Mouse (Mus musculus): ENCODE data around the gene Crispld2. TPM values are rescaled to one million over a fixed set of nuclear protein-coding genes. Genes with fewer than 3 reads are reported as not detected.

Crispld2 gene
- polyA plus RNA-seq, 1 experiment from 2014 or later: 9.2 TPM

- no peak overlapping the region for H3K27ac ChIP-seq (ENCODE audit: low read depth, low read length)
- no peak overlapping the region for H3K4me2 ChIP-seq (replicated peaks; ENCODE audit: low read depth)
- no peaks in the 10 kb centered on the region for H3K27me3 ChIP-seq (replicated peaks; ENCODE audit: control insufficient read depth, insufficient read depth, low read length)
- WGBS: 62% methylated on average over 3 of the region's 3 CpGs
- no peaks in the 10 kb centered on the region for H3K36me3 ChIP-seq (ENCODE audit: control insufficient read depth, insufficient read depth)
- H3K9ac ChIP-seq (ENCODE audit: low read depth, low read length): no peak overlapping the region
- ATAC-seq: no peak
- TF ChIP-seq CTCF (IDR thresholded peaks at IDR 0.05; ENCODE audit: low read depth): no peak
- no peaks in the 10 kb centered on the region for H3K9me3 ChIP-seq (ENCODE audit: control insufficient read depth)
- H3K4me3 ChIP-seq (ENCODE audit: low read depth, low read length): no peak overlapping the region
- H3K4me1 ChIP-seq (replicated peaks; ENCODE audit: control insufficient read depth, insufficient read depth, low read length): no peaks in the 10 kb centered on the region
Measured at GRCm38 (mm10) chr8:120063326-120063725, 71.1 kb downstream of the Crispld2 start.

- ATAC-seq: no peak
- no peaks in the 10 kb centered on the region for H3K27me3 ChIP-seq (replicated peaks; ENCODE audit: control insufficient read depth, insufficient read depth, low read length)
- H3K4me1 ChIP-seq (replicated peaks; ENCODE audit: control insufficient read depth, insufficient read depth, low read length): no peaks in the 10 kb centered on the region
- no peak overlapping the region for H3K4me3 ChIP-seq (ENCODE audit: low read depth, low read length)
- WGBS: 91% methylated on average over 8 of the region's 8 CpGs
- no peaks in the 10 kb centered on the region for H3K36me3 ChIP-seq (ENCODE audit: control insufficient read depth, insufficient read depth)
- H3K27ac ChIP-seq (ENCODE audit: low read depth, low read length): no peak overlapping the region
- no peak overlapping the region for H3K4me2 ChIP-seq (replicated peaks; ENCODE audit: low read depth)
- H3K9ac ChIP-seq (ENCODE audit: low read depth, low read length): no peak overlapping the region
- H3K9me3 ChIP-seq (ENCODE audit: control insufficient read depth): no peaks in the 10 kb centered on the region
- no peak for TF ChIP-seq CTCF (IDR thresholded peaks at IDR 0.05; ENCODE audit: low read depth)
Measured at GRCm38 (mm10) chr8:120065611-120066010, 73.4 kb downstream of the Crispld2 start.

- Histone ChIP-seq H3K9me3 (ENCODE audit: control insufficient read depth) (no peaks in the 10 kb centered on the region), H3K4me3 (ENCODE audit: low read depth, low read length) (no peak overlapping the region), H3K9ac (ENCODE audit: low read depth, low read length) (no peak overlapping the region), H3K4me2 (replicated peaks; ENCODE audit: low read depth) (no peak overlapping the region), H3K27me3 (replicated peaks; ENCODE audit: control insufficient read depth, insufficient read depth, low read length) (no peaks in the 10 kb centered on the region), H3K36me3 (ENCODE audit: control insufficient read depth, insufficient read depth) (no peaks in the 10 kb centered on the region), H3K27ac (ENCODE audit: low read depth, low read length) (no peak overlapping the region), H3K4me1 (replicated peaks; ENCODE audit: control insufficient read depth, insufficient read depth, low read length) (no peaks in the 10 kb centered on the region)
- WGBS: 78% methylated on average over 4 of the region's 4 CpGs
- no peak for ATAC-seq
- TF ChIP-seq CTCF (IDR thresholded peaks at IDR 0.05; ENCODE audit: low read depth): no peak
Measured at GRCm38 (mm10) chr8:120066226-120066625, 74.0 kb downstream of the Crispld2 start.

- 59% methylated on average over 19 of the region's 19 CpGs for WGBS
- no peak overlapping the region for H3K4me3 ChIP-seq (ENCODE audit: low read depth, low read length)
- no peaks in the 10 kb centered on the region for H3K9me3 ChIP-seq (ENCODE audit: control insufficient read depth)
- no peaks in the 10 kb centered on the region for H3K36me3 ChIP-seq (ENCODE audit: control insufficient read depth, insufficient read depth)
- H3K4me1 ChIP-seq (replicated peaks; ENCODE audit: control insufficient read depth, insufficient read depth, low read length): no peaks in the 10 kb centered on the region
- no peak for ATAC-seq
- TF ChIP-seq CTCF (IDR thresholded peaks at IDR 0.05; ENCODE audit: low read depth): no peak
- H3K9ac ChIP-seq (ENCODE audit: low read depth, low read length): no peak overlapping the region
- no peaks in the 10 kb centered on the region for H3K27me3 ChIP-seq (replicated peaks; ENCODE audit: control insufficient read depth, insufficient read depth, low read length)
- no peak overlapping the region for H3K4me2 ChIP-seq (replicated peaks; ENCODE audit: low read depth)
- H3K27ac ChIP-seq (ENCODE audit: low read depth, low read length): no peak overlapping the region
Measured at GRCm38 (mm10) chr8:120067936-120068668, 75.9 kb downstream of the Crispld2 start.

- Histone ChIP-seq H3K4me2 (replicated peaks; ENCODE audit: low read depth) (no peak overlapping the region), H3K27ac (ENCODE audit: low read depth, low read length) (no peak overlapping the region), H3K27me3 (replicated peaks; ENCODE audit: control insufficient read depth, insufficient read depth, low read length) (no peaks in the 10 kb centered on the region), H3K9me3 (ENCODE audit: control insufficient read depth) (no peaks in the 10 kb centered on the region), H3K36me3 (ENCODE audit: control insufficient read depth, insufficient read depth) (no peaks in the 10 kb centered on the region), H3K9ac (ENCODE audit: low read depth, low read length) (no peak overlapping the region), H3K4me3 (ENCODE audit: low read depth, low read length) (no peak overlapping the region), H3K4me1 (replicated peaks; ENCODE audit: control insufficient read depth, insufficient read depth, low read length) (no peaks in the 10 kb centered on the region)
- TF ChIP-seq CTCF (IDR thresholded peaks at IDR 0.05; ENCODE audit: low read depth): peak; percentile 94
- WGBS: 25% methylated on average over 4 of the region's 4 CpGs
- peak; percentile 35 for ATAC-seq
Measured at GRCm38 (mm10) chr8:120071684-120072083, 79.4 kb downstream of the Crispld2 start.

- WGBS: 75% methylated on average over 9 of the region's 9 CpGs
- no peak for ATAC-seq
- no peak overlapping the region for H3K4me2 ChIP-seq (replicated peaks; ENCODE audit: low read depth)
- no peaks in the 10 kb centered on the region for H3K36me3 ChIP-seq (ENCODE audit: control insufficient read depth, insufficient read depth)
- no peak overlapping the region for H3K9ac ChIP-seq (ENCODE audit: low read depth, low read length)
- TF ChIP-seq CTCF (IDR thresholded peaks at IDR 0.05; ENCODE audit: low read depth): no peak
- no peaks in the 10 kb centered on the region for H3K4me1 ChIP-seq (replicated peaks; ENCODE audit: control insufficient read depth, insufficient read depth, low read length)
- H3K4me3 ChIP-seq (ENCODE audit: low read depth, low read length): no peak overlapping the region
- H3K27ac ChIP-seq (ENCODE audit: low read depth, low read length): no peak overlapping the region
- H3K27me3 ChIP-seq (replicated peaks; ENCODE audit: control insufficient read depth, insufficient read depth, low read length): no peaks in the 10 kb centered on the region
- H3K9me3 ChIP-seq (ENCODE audit: control insufficient read depth): no peaks in the 10 kb centered on the region
Measured at GRCm38 (mm10) chr8:120072259-120072658, 80.0 kb downstream of the Crispld2 start.
